Mouse (Mus musculus): ENCODE data around the gene Olfr1024. TPM values are rescaled to one million over a fixed set of nuclear protein-coding genes. Genes with fewer than 3 reads are reported as not detected.

The Olfr1024 gene
- polyA plus RNA-seq (2011; ENCODE audit: insufficient read length, low read depth, missing spikeins), result not detected in 2 replicates

GRCm38 (mm10) chr2:85904952-85905351 lies at the start of gene Olfr1024:
TSS of gene Olfr1024 (minus strand) at chr2:85905052.
- Histone ChIP-seq H3K27ac (ENCODE audit: insufficient read depth, low read length) (no peak within 1 kb of the TSS), H3K4me3 (ENCODE audit: insufficient read depth, low read length) (no peak within 1 kb of the TSS), H3K4me1 (ENCODE audit: control insufficient read depth, insufficient read depth, low read length) (no peaks in the 10 kb centered on the region)
- TF ChIP-seq CTCF (IDR thresholded peaks at IDR 0.05; ENCODE audit: borderline replicate concordance, insufficient read depth, low read length) (no peak), POLR2A (IDR thresholded peaks at IDR 0.05; ENCODE audit: low read depth, low read length) (no peak)

- TF ChIP-seq CTCF (IDR thresholded peaks at IDR 0.05; ENCODE audit: borderline replicate concordance, insufficient read depth, low read length) (no peak), POLR2A (IDR thresholded peaks at IDR 0.05; ENCODE audit: low read depth, low read length) (no peak)
- Histone ChIP-seq H3K27ac (ENCODE audit: insufficient read depth, low read length) (no peak within 1 kb of the TSS), H3K4me1 (ENCODE audit: control insufficient read depth, insufficient read depth, low read length) (no peaks in the 10 kb centered on the region), H3K4me3 (ENCODE audit: insufficient read depth, low read length) (no peak within 1 kb of the TSS)
These were observed 45.3 kb upstream of the Olfr1024 start, which contains the start of gene Olfr1028 for GRCm38 (mm10) chr2:85950137-85950536. TSS of gene Olfr1028 (plus strand) at chr2:85950437.

DNA sequence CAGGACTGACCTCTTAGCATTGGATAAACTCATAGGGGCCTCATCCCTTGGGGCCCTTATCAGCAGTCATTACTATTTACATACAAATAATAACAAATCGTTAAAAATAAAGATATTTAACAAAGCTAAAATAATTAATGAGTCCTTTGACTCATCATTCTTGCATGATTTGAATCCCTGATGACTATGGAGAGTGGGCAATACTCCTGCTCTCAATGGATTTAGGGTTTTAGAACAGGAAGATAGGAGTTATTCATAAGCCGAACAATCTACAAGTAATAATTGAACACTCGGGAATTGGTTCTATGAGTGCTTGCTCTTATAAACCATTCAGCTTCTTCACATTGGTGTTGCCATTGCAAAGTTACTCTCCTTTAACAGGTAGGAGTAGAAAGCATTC lies 16.4 kb upstream of the Olfr1024 start, which contains the start of gene Olfr1026:
Olfr1026 (plus strand) TSS at position 301 of the 400 bp plus-strand sequence.
- no peak for TF ChIP-seq POLR2A (IDR thresholded peaks at IDR 0.05; ENCODE audit: low read depth, low read length)
- TF ChIP-seq CTCF (IDR thresholded peaks at IDR 0.05; ENCODE audit: borderline replicate concordance, insufficient read depth, low read length), result no peak
- H3K4me3 ChIP-seq (ENCODE audit: insufficient read depth, low read length), result no peak within 1 kb of the TSS
- no peaks in the 10 kb centered on the region for H3K4me1 ChIP-seq (ENCODE audit: control insufficient read depth, insufficient read depth, low read length)
- no peak within 1 kb of the TSS for H3K27ac ChIP-seq (ENCODE audit: insufficient read depth, low read length)

GRCm38 (mm10) chr2:85914893-85915292 lies 10.0 kb upstream of the Olfr1024 start, which contains the start of gene Olfr1025-ps1:
TSS of gene Olfr1025-ps1 (plus strand) at chr2:85915193.
- Histone ChIP-seq H3K4me3 (ENCODE audit: insufficient read depth, low read length) (no peak within 1 kb of the TSS), H3K27ac (ENCODE audit: insufficient read depth, low read length) (no peak within 1 kb of the TSS)
- TF ChIP-seq POLR2A (IDR thresholded peaks at IDR 0.05; ENCODE audit: low read depth, low read length) (no peak), CTCF (IDR thresholded peaks at IDR 0.05; ENCODE audit: borderline replicate concordance, insufficient read depth, low read length) (no peak)

DNA sequence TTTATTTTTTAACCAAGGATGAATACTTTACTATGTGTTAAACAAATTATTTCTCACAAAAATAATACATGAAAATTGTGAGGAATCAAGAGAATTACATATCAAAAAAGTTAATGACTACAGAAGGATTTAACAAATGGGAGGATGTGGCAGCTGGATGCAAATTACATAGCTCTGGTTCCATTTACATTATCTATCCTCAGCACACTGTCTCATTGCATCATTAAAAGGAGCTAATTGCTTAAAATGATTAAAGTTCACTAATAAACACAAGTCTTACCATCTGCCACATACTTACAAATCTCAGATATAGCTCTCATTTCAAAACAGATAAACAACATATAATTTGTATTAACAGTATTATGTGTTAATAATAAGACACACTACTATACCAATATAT lies 8.3 kb upstream of the Olfr1024 start:
- Histone ChIP-seq H3K27ac (ENCODE audit: insufficient read depth, low read length) (no peak overlapping the region), H3K4me1 (ENCODE audit: control insufficient read depth, insufficient read depth, low read length) (no peaks in the 10 kb centered on the region), H3K4me3 (ENCODE audit: insufficient read depth, low read length) (no peak overlapping the region)
- no peak for TF ChIP-seq POLR2A (IDR thresholded peaks at IDR 0.05; ENCODE audit: low read depth, low read length)
- TF ChIP-seq CTCF (IDR thresholded peaks at IDR 0.05; ENCODE audit: borderline replicate concordance, insufficient read depth, low read length), result no peak

More at GRCm38 (mm10) chr2:85914893-85915292, 10.0 kb upstream of the Olfr1024 start, which contains the start of gene Olfr1025-ps1:
- H3K4me1 ChIP-seq (ENCODE audit: control insufficient read depth, insufficient read depth, low read length), result no peaks in the 10 kb centered on the region

DNA sequence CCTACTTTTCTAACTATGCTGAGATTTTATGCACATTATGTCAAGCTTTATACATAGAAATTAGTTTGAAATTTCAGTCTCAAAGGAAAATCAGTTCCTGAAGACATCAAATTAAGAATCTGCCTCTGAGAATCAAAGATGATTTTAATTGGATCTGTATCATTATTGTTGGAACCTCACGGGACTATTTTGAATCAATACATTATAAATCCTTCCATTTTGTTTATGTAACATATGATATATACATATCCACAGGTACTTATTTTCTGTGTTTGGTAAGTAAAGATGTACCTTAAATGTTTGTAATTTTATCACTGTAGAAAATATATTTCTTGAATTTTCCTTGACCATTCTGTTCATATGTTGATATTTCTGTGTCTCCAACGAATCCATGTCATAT lies 19.5 kb downstream of the Olfr1024 start, which contains the start of gene Olfr1023:
Olfr1023 (plus strand) TSS at position 301 of the 400 bp plus-strand sequence.
- H3K27ac ChIP-seq (ENCODE audit: insufficient read depth, low read length), result no peak within 1 kb of the TSS
- TF ChIP-seq POLR2A (IDR thresholded peaks at IDR 0.05; ENCODE audit: low read depth, low read length), result no peak
- no peak for TF ChIP-seq CTCF (IDR thresholded peaks at IDR 0.05; ENCODE audit: borderline replicate concordance, insufficient read depth, low read length)
- H3K4me1 ChIP-seq (ENCODE audit: control insufficient read depth, insufficient read depth, low read length), result no peaks in the 10 kb centered on the region
- no peak within 1 kb of the TSS for H3K4me3 ChIP-seq (ENCODE audit: insufficient read depth, low read length)

- Histone ChIP-seq H3K4me1 (ENCODE audit: control insufficient read depth, insufficient read depth, low read length) (no peaks in the 10 kb centered on the region), H3K27ac (ENCODE audit: insufficient read depth, low read length) (no peak within 1 kb of the TSS), H3K4me3 (ENCODE audit: insufficient read depth, low read length) (no peak within 1 kb of the TSS)
- TF ChIP-seq POLR2A (IDR thresholded peaks at IDR 0.05; ENCODE audit: low read depth, low read length) (no peak), CTCF (IDR thresholded peaks at IDR 0.05; ENCODE audit: borderline replicate concordance, insufficient read depth, low read length) (no peak)
These were observed 36.6 kb downstream of the Olfr1024 start, which contains the start of gene Olfr1022 for GRCm38 (mm10) chr2:85868294-85868693. TSS of gene Olfr1022 (plus strand) at chr2:85868594.

Other genes starting within 250 kb of the Olfr1024 start
- not detected in 2 replicates for gene Olfr154, start 240.6 kb downstream of the Olfr1024 start, polyA plus RNA-seq (2011; ENCODE audit: insufficient read length, low read depth, missing spikeins)
- gene Olfr1006, start 226.3 kb downstream of the Olfr1024 start, polyA plus RNA-seq (2011; ENCODE audit: insufficient read length, low read depth, missing spikeins), result not detected in 2 replicates
- gene Olfr1008, start 215.6 kb downstream of the Olfr1024 start, polyA plus RNA-seq (2011; ENCODE audit: insufficient read length, low read depth, missing spikeins), result not detected in 2 replicates
- not detected in 2 replicates for gene Olfr1009, start 189.6 kb downstream of the Olfr1024 start, polyA plus RNA-seq (2011; ENCODE audit: insufficient read length, low read depth, missing spikeins)
- not detected in 2 replicates for gene Olfr1012, start 142.3 kb downstream of the Olfr1024 start, polyA plus RNA-seq (2011; ENCODE audit: insufficient read length, low read depth, missing spikeins)
- not detected in 2 replicates for gene Olfr1013, start 138.0 kb downstream of the Olfr1024 start, polyA plus RNA-seq (2011; ENCODE audit: insufficient read length, low read depth, missing spikeins)
- gene Olfr1014, start 132.3 kb downstream of the Olfr1024 start, polyA plus RNA-seq (2011; ENCODE audit: insufficient read length, low read depth, missing spikeins), result not detected in 2 replicates
- gene Olfr1015, start 123.0 kb downstream of the Olfr1024 start, polyA plus RNA-seq (2011; ENCODE audit: insufficient read length, low read depth, missing spikeins), result not detected in 2 replicates
- gene Olfr1016, start 102.5 kb downstream of the Olfr1024 start, polyA plus RNA-seq (2011; ENCODE audit: insufficient read length, low read depth, missing spikeins), result not detected in 2 replicates
- not detected in 2 replicates for gene Olfr1018, start 86.6 kb downstream of the Olfr1024 start, polyA plus RNA-seq (2011; ENCODE audit: insufficient read length, low read depth, missing spikeins)
- not detected in 2 replicates for gene Olfr1019, start 59.6 kb downstream of the Olfr1024 start, polyA plus RNA-seq (2011; ENCODE audit: insufficient read length, low read depth, missing spikeins)
- gene Olfr1020, start 58.0 kb downstream of the Olfr1024 start, polyA plus RNA-seq (2011; ENCODE audit: insufficient read length, low read depth, missing spikeins), result not detected in 2 replicates
- gene Olfr1022, start 36.5 kb downstream of the Olfr1024 start, polyA plus RNA-seq (2011; ENCODE audit: insufficient read length, low read depth, missing spikeins), result not detected in 2 replicates
- not detected in 2 replicates for gene Olfr1023, start 19.4 kb downstream of the Olfr1024 start, polyA plus RNA-seq (2011; ENCODE audit: insufficient read length, low read depth, missing spikeins)
- not detected in 2 replicates for gene Olfr1025-ps1, start 10.1 kb upstream of the Olfr1024 start, polyA plus RNA-seq (2011; ENCODE audit: insufficient read length, low read depth, missing spikeins)
- not detected in 2 replicates for gene Olfr1026, start 16.5 kb upstream of the Olfr1024 start, polyA plus RNA-seq (2011; ENCODE audit: insufficient read length, low read depth, missing spikeins)
- gene Olfr1028, start 45.4 kb upstream of the Olfr1024 start, polyA plus RNA-seq (2011; ENCODE audit: insufficient read length, low read depth, missing spikeins), result not detected in 2 replicates
- gene Olfr1029, start 68.8 kb upstream of the Olfr1024 start, polyA plus RNA-seq (2011; ENCODE audit: insufficient read length, low read depth, missing spikeins), result not detected in 2 replicates
- not detected in 2 replicates for gene Olfr1030, start 74.2 kb upstream of the Olfr1024 start, polyA plus RNA-seq (2011; ENCODE audit: insufficient read length, low read depth, missing spikeins)
- gene Olfr1031, start 85.3 kb upstream of the Olfr1024 start, polyA plus RNA-seq (2011; ENCODE audit: insufficient read length, low read depth, missing spikeins), result not detected in 2 replicates
- gene Olfr1032, start 100.5 kb upstream of the Olfr1024 start, polyA plus RNA-seq (2011; ENCODE audit: insufficient read length, low read depth, missing spikeins), result not detected in 2 replicates
- 0.63 and 1.2 TPM in 2 replicates for gene Olfr1033, start 115.6 kb upstream of the Olfr1024 start, polyA plus RNA-seq (2011; ENCODE audit: insufficient read length, low read depth, missing spikeins)
- gene Olfr1034, start 140.8 kb upstream of the Olfr1024 start, polyA plus RNA-seq (2011; ENCODE audit: insufficient read length, low read depth, missing spikeins), result not detected in 2 replicates
- gene Olfr1036, start 168.9 kb upstream of the Olfr1024 start, polyA plus RNA-seq (2011; ENCODE audit: insufficient read length, low read depth, missing spikeins), result not detected in 2 replicates
- gene Olfr1037, start 182.3 kb upstream of the Olfr1024 start, polyA plus RNA-seq (2011; ENCODE audit: insufficient read length, low read depth, missing spikeins), result not detected in 2 replicates
- gene Olfr1039, start 230.9 kb upstream of the Olfr1024 start, polyA plus RNA-seq (2011; ENCODE audit: insufficient read length, low read depth, missing spikeins), result not detected in 2 replicates
- gene Olfr1040, start 241.7 kb upstream of the Olfr1024 start, polyA plus RNA-seq (2011; ENCODE audit: insufficient read length, low read depth, missing spikeins), result not detected in 2 replicates

All from embryonic fibroblast, embryonic 13.5 days (primary cell).